Mouse (Mus musculus): ENCODE measurements around the gene Rab31. TPM values are rescaled to one million over a fixed set of nuclear protein-coding genes. Genes with fewer than 3 reads are reported as not detected.
"Not testable (repeated sequence)": the region's sequence is repeated elsewhere in the genome, so short reads cannot be mapped to it uniquely, and the experiment has no call there.

Rab31 gene
- polyA plus RNA-seq, 1 experiment from 2014 or later, result 53.2 TPM

- H3K9ac ChIP-seq (ENCODE audit: low read length), result no peak overlapping the region
- H3K4me2 ChIP-seq (ENCODE audit: low read depth, severe bottlenecking), result no peak overlapping the region
- H3K36me3 ChIP-seq (ENCODE audit: control insufficient read depth, insufficient read depth, low read length), result no peaks in the 10 kb centered on the region
- WGBS, result 52% methylated on average over 5 of the region's 5 CpGs
- H3K4me3 ChIP-seq (ENCODE audit: low read depth, low read length), result no peak overlapping the region
- no peaks in the 10 kb centered on the region for H3K27me3 ChIP-seq (ENCODE audit: control insufficient read depth, insufficient read depth, low read length)
- H3K27ac ChIP-seq (replicated peaks; ENCODE audit: low read depth, low read length), result no peak overlapping the region
- no peaks in the 10 kb centered on the region for H3K9me3 ChIP-seq (ENCODE audit: control insufficient read depth, low read length)
- H3K4me1 ChIP-seq (ENCODE audit: control insufficient read depth, insufficient read depth, low read length), result no peaks in the 10 kb centered on the region
- DNase-seq (ENCODE audit: low spot score) (no peak), ATAC-seq (ENCODE audit: insufficient number of reproducible peaks, low FRiP score, low TSS enrichment, low read depth) (no peak)
Observed at GRCm38 (mm10) chr17:65642578-65642991, 130.0 kb downstream of the Rab31 start.

- H3K9me3 ChIP-seq (ENCODE audit: control insufficient read depth, low read length), result no peaks in the 10 kb centered on the region
- no peak for ATAC-seq (ENCODE audit: insufficient number of reproducible peaks, low FRiP score, low TSS enrichment, low read depth)
- no peaks in the 10 kb centered on the region for H3K27me3 ChIP-seq (ENCODE audit: control insufficient read depth, insufficient read depth, low read length)
- no peaks in the 10 kb centered on the region for H3K36me3 ChIP-seq (ENCODE audit: control insufficient read depth, insufficient read depth, low read length)
- H3K4me2 ChIP-seq (ENCODE audit: low read depth, severe bottlenecking), result no peak within 1 kb of the TSS
- H3K4me3 ChIP-seq (ENCODE audit: low read depth, low read length), result no peak within 1 kb of the TSS
- no peak for DNase-seq (ENCODE audit: low spot score)
- no peak within 1 kb of the TSS for H3K9ac ChIP-seq (ENCODE audit: low read length)
- WGBS, result 91% methylated on average over 11 of the region's 11 CpGs
- H3K27ac ChIP-seq (replicated peaks; ENCODE audit: low read depth, low read length), result no peak within 1 kb of the TSS
- H3K4me1 ChIP-seq (ENCODE audit: control insufficient read depth, insufficient read depth, low read length), result no peaks in the 10 kb centered on the region
Observed at GRCm38 (mm10) chr17:65641734-65642218, 130.8 kb downstream of the Rab31 start, which contains the start of gene Txndc2. TSS of gene Txndc2 (minus strand) at chr17:65642168.

- H3K4me3 ChIP-seq (ENCODE audit: low read depth, low read length), result no peak overlapping the region
- no peak overlapping the region for H3K9ac ChIP-seq (ENCODE audit: low read length)
- H3K36me3 ChIP-seq (ENCODE audit: control insufficient read depth, insufficient read depth, low read length), result no peaks in the 10 kb centered on the region
Observed at GRCm38 (mm10) chr17:65639144-65639543, 133.4 kb downstream of the Rab31 start.

GRCm38 (mm10) chr17:65635715-65636360 is 136.7 kb downstream of the Rab31 start:
- H3K4me2 ChIP-seq (ENCODE audit: low read depth, severe bottlenecking), result no peak overlapping the region
- H3K36me3 ChIP-seq (ENCODE audit: control insufficient read depth, insufficient read depth, low read length), result no peaks in the 10 kb centered on the region
- no peak overlapping the region for H3K9ac ChIP-seq (ENCODE audit: low read length)
- no peak overlapping the region for H3K4me3 ChIP-seq (ENCODE audit: low read depth, low read length)
- H3K4me1 ChIP-seq (ENCODE audit: control insufficient read depth, insufficient read depth, low read length), result no peaks in the 10 kb centered on the region
- no peak overlapping the region for H3K27ac ChIP-seq (replicated peaks; ENCODE audit: low read depth, low read length)
- no peaks in the 10 kb centered on the region for H3K9me3 ChIP-seq (ENCODE audit: control insufficient read depth, low read length)
- no peaks in the 10 kb centered on the region for H3K27me3 ChIP-seq (ENCODE audit: control insufficient read depth, insufficient read depth, low read length)
- WGBS, result 83% methylated on average over 14 of the region's 14 CpGs
- ATAC-seq (ENCODE audit: insufficient number of reproducible peaks, low FRiP score, low TSS enrichment, low read depth) (no peak), DNase-seq (ENCODE audit: low spot score) (no peak)

More at GRCm38 (mm10) chr17:65639144-65639543, 133.4 kb downstream of the Rab31 start:
- H3K4me1 ChIP-seq (ENCODE audit: control insufficient read depth, insufficient read depth, low read length), result no peaks in the 10 kb centered on the region
- H3K27ac ChIP-seq (replicated peaks; ENCODE audit: low read depth, low read length), result no peak overlapping the region
- WGBS, result 83% methylated on average over 1 of the region's 1 CpGs
- DNase-seq (ENCODE audit: low spot score), result no peak
- H3K9me3 ChIP-seq (ENCODE audit: control insufficient read depth, low read length), result no peaks in the 10 kb centered on the region
- no peak for ATAC-seq (ENCODE audit: insufficient number of reproducible peaks, low FRiP score, low TSS enrichment, low read depth)
- no peak overlapping the region for H3K4me2 ChIP-seq (ENCODE audit: low read depth, severe bottlenecking)
- H3K27me3 ChIP-seq (ENCODE audit: control insufficient read depth, insufficient read depth, low read length), result no peaks in the 10 kb centered on the region

GRCm38 (mm10) chr17:65629943-65630342 is 142.6 kb downstream of the Rab31 start:
- Histone ChIP-seq H3K9ac (ENCODE audit: low read length) (no peak overlapping the region), H3K4me3 (ENCODE audit: low read depth, low read length) (no peak overlapping the region), H3K4me1 (ENCODE audit: control insufficient read depth, insufficient read depth, low read length) (no peaks in the 10 kb centered on the region), H3K27me3 (ENCODE audit: control insufficient read depth, insufficient read depth, low read length) (no peaks in the 10 kb centered on the region), H3K4me2 (ENCODE audit: low read depth, severe bottlenecking) (no peak overlapping the region), H3K27ac (replicated peaks; ENCODE audit: low read depth, low read length) (no peak overlapping the region), H3K9me3 (ENCODE audit: control insufficient read depth, low read length) (no peaks in the 10 kb centered on the region), H3K36me3 (ENCODE audit: control insufficient read depth, insufficient read depth, low read length) (no peaks in the 10 kb centered on the region)
- ATAC-seq (ENCODE audit: insufficient number of reproducible peaks, low FRiP score, low TSS enrichment, low read depth), result no peak
- WGBS, result 79% methylated on average over 6 of the region's 6 CpGs
- no peak for DNase-seq (ENCODE audit: low spot score)

GRCm38 (mm10) chr17:65628823-65629532 is 143.6 kb downstream of the Rab31 start:
- not testable (repeated sequence) for H3K4me1 ChIP-seq (ENCODE audit: control insufficient read depth, insufficient read depth, low read length); H3K4me2 ChIP-seq (ENCODE audit: low read depth, severe bottlenecking); H3K27ac ChIP-seq (replicated peaks; ENCODE audit: low read depth, low read length); DNase-seq (ENCODE audit: low spot score); H3K9ac ChIP-seq (ENCODE audit: low read length); H3K4me3 ChIP-seq (ENCODE audit: low read depth, low read length); H3K36me3 ChIP-seq (ENCODE audit: control insufficient read depth, insufficient read depth, low read length); H3K9me3 ChIP-seq (ENCODE audit: control insufficient read depth, low read length); ATAC-seq (ENCODE audit: insufficient number of reproducible peaks, low FRiP score, low TSS enrichment, low read depth); H3K27me3 ChIP-seq (ENCODE audit: control insufficient read depth, insufficient read depth, low read length)
- 81% methylated on average over 13 of the region's 13 CpGs for WGBS

- WGBS, result 93% methylated on average over 6 of the region's 6 CpGs
- no peak for ATAC-seq (ENCODE audit: insufficient number of reproducible peaks, low FRiP score, low TSS enrichment, low read depth)
- Histone ChIP-seq H3K27me3 (ENCODE audit: control insufficient read depth, insufficient read depth, low read length) (no peaks in the 10 kb centered on the region), H3K36me3 (ENCODE audit: control insufficient read depth, insufficient read depth, low read length) (no peaks in the 10 kb centered on the region), H3K4me1 (ENCODE audit: control insufficient read depth, insufficient read depth, low read length) (no peaks in the 10 kb centered on the region), H3K27ac (replicated peaks; ENCODE audit: low read depth, low read length) (no peak overlapping the region), H3K4me2 (ENCODE audit: low read depth, severe bottlenecking) (no peak overlapping the region), H3K9ac (ENCODE audit: low read length) (no peak overlapping the region), H3K9me3 (ENCODE audit: control insufficient read depth, low read length) (no peaks in the 10 kb centered on the region), H3K4me3 (ENCODE audit: low read depth, low read length) (no peak overlapping the region)
- DNase-seq (ENCODE audit: low spot score), result no peak
Observed at GRCm38 (mm10) chr17:65626301-65626700, 146.3 kb downstream of the Rab31 start.

- H3K4me3 ChIP-seq (ENCODE audit: low read depth, low read length), result no peak overlapping the region
- no peak for DNase-seq (ENCODE audit: low spot score)
- no peaks in the 10 kb centered on the region for H3K27me3 ChIP-seq (ENCODE audit: control insufficient read depth, insufficient read depth, low read length)
- no peak overlapping the region for H3K4me2 ChIP-seq (ENCODE audit: low read depth, severe bottlenecking)
- H3K36me3 ChIP-seq (ENCODE audit: control insufficient read depth, insufficient read depth, low read length), result no peaks in the 10 kb centered on the region
- no peak overlapping the region for H3K27ac ChIP-seq (replicated peaks; ENCODE audit: low read depth, low read length)
- H3K9ac ChIP-seq (ENCODE audit: low read length), result no peak overlapping the region
- no peaks in the 10 kb centered on the region for H3K4me1 ChIP-seq (ENCODE audit: control insufficient read depth, insufficient read depth, low read length)
- H3K9me3 ChIP-seq (ENCODE audit: control insufficient read depth, low read length), result no peaks in the 10 kb centered on the region
- WGBS, result 90% methylated on average over 6 of the region's 6 CpGs
- ATAC-seq (ENCODE audit: insufficient number of reproducible peaks, low FRiP score, low TSS enrichment, low read depth), result no peak
Observed at GRCm38 (mm10) chr17:65625563-65625962, 147.0 kb downstream of the Rab31 start.
